Mouse (Mus musculus): ENCODE results near the gene Wdr46.

DNA sequence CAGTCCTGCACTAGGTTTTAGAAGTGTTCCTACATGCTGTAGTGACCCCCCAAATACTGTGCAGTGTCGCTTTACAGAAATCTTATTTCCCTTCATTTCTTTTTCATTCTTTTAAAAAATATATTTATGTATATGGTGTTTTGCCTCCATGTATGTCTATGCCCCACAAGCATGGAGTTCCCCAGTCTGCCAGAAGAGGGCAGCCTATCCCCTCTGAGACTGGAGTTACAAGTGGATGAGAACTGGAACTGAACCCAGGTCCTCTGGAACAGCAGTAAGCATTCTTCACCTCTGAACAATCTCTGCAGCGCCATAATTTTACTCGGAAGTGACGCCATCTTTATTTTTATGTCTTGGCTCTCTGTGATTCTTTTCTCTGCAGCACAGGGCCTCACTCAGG is 28.9 kb downstream of the Wdr46 start:
- TF ChIP-seq CTCF (IDR thresholded peaks at IDR 0.05; ENCODE audit: extremely low read depth, insufficient read depth, insufficient read length, insufficient replicate concordance) (no peak), POLR2A (IDR thresholded peaks at IDR 0.05; ENCODE audit: low read depth, low read length) (no peak)
